Mouse (Mus musculus) G1E (cell line): ENCODE measurements around the gene Sigirr.
A peak's percentile ranks its signal among the peaks of the same experiment; 100 is the strongest.

Experiments
- CTCF ChIP-seq: IDR thresholded peaks from 2 replicates; pipeline ENCODE4 v1.5.1; 2012; ENCODE audit warnings: low read depth, low read length, inconsistent platforms, mixed read lengths
- GATA1 ChIP-seq: IDR thresholded peaks from 2 replicates; pipeline ENCODE4 v1.6.1; 2012; ENCODE audit warnings: borderline replicate concordance, low read length, inconsistent platforms, mixed read lengths

- TF ChIP-seq CTCF = peak; percentile 31; the same call in 1 of the 2 replicates
- no peak for TF ChIP-seq GATA1
Measured at GRCm38 (mm10) chr7:141070058-141070862, 30.1 kb downstream of the Sigirr start.
